Mouse (Mus musculus): ENCODE measurements around the gene Pbld1. TPM values are rescaled to one million over a fixed set of nuclear protein-coding genes. Genes with fewer than 3 reads are reported as not detected.

Pbld1 gene
- total and polyA plus RNA-seq, 2 experiments from 2014 or later = 0.27 TPM; not detected in 1

DNA sequence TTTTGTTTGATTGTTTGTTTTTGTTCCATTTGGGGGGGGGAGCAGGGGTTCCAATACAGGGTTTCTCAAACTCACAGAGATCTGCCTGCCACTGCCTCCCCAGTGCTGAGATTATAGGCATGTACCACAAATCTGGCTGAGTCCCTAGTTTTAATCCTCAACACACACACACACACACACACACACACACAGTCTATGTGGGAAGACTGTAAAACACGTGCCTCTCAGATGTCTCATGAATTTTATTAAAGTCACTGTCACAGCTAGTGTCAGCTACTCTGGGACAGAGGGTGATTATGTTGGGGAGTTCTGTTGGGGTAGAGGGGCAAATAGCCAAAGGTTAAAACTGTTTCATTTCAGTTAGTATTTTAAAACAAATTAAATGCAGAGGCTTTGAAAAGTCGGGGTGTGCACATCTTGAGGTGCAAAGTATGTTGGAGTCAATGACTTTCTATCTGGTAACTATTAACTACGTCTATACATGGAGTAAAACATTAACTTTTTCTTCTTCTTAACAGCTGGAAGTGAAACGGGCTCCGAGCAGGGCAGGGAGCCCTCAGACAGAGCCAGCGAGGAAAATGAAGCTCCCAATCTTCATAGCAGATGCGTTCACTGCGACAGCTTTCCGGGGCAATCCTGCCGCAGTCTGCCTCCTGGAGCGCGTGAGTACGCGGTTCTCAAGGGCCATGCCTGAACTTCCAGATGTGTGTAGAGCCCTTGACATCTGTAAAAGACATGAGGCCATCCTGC, 21.2 kb upstream of the Pbld1 start:
- TF ChIP-seq CTCF (IDR thresholded peaks at IDR 0.05; ENCODE audit: low read depth) = no peak
- DNase-seq = no peak
- Histone ChIP-seq H3K4me1 (ENCODE audit: insufficient read depth) (no peaks in the 10 kb centered on the region), H3K27me3 (ENCODE audit: insufficient read depth, low read length) (no peaks in the 10 kb centered on the region), H3K4me2 (ENCODE audit: low read depth) (no peak overlapping the region), H3K36me3 (ENCODE audit: insufficient read depth) (no peaks in the 10 kb centered on the region), H3K4me3 (ENCODE audit: low read depth, low read length) (no peak overlapping the region), H3K9me3 (ENCODE audit: low read length) (no peaks in the 10 kb centered on the region), H3K9ac (no peak overlapping the region), H3K27ac (ENCODE audit: low read depth, low read length) (no peak overlapping the region)
- no peak for ATAC-seq
- WGBS = 85% methylated on average over 14 of the region's 14 CpGs

DNA sequence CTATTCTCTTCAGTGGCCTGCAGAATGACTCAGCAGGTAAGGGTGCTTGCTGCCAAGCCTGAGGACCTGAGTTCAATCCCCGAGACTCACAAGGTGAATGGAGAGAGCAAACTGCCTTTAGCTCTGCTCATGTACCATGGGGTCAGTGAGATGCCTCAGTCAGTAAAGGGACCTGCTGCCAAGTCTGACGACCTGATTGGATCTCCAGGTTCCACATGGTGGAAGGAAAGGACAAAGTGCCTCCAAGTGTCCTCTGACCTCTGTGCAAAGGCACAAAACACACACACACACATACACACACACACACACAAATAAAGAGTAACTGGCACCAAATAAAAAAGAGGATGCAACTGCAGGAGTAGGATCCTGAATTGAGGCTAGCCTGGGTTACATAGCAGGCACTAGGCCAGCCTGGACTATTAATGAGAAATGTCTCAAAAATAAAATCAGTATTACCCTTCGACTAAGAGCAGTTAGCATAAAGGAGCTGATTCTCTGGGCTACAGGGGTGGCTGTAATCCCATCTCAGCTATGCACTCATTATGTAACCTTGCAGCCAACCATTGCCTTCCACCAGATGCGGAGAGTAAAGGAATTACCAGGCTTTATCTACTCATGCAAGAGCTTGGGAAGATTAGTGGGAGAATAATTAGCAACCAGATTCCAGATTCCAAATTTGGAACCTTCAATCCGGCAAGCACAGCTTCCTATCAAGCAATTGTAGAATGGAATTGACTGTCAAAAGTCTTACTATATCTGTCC, 19.9 kb upstream of the Pbld1 start:
- Histone ChIP-seq H3K27me3 (ENCODE audit: insufficient read depth, low read length) (no peaks in the 10 kb centered on the region), H3K27ac (ENCODE audit: low read depth, low read length) (no peak overlapping the region), H3K36me3 (ENCODE audit: insufficient read depth) (no peaks in the 10 kb centered on the region), H3K4me3 (ENCODE audit: low read depth, low read length) (no peak overlapping the region), H3K4me1 (ENCODE audit: insufficient read depth) (no peaks in the 10 kb centered on the region), H3K9ac (no peak overlapping the region), H3K4me2 (ENCODE audit: low read depth) (no peak overlapping the region), H3K9me3 (ENCODE audit: low read length) (no peaks in the 10 kb centered on the region)
- no peak for DNase-seq
- ATAC-seq = no peak
- 52% methylated on average over 5 of the region's 5 CpGs for WGBS
- TF ChIP-seq CTCF (IDR thresholded peaks at IDR 0.05; ENCODE audit: low read depth) = no peak

DNA sequence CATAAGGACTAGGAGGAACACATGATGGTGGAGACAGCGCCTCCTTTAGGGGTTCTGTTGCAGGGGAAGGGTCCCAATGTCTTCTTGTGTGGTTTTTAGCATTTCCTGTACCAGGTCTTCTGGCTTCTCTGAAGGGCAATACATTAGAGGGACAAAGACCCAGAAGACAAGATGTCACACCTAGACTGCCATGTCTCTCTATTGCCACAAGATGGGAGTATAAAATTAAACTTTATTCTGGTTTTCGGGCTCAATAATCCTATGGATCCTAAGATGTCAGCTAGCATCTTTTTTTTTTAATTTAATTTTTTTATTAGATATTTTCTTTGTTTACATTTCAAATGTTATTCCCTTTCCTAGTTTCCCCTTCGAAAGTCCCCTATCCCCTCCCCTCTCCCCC, 16.8 kb upstream of the Pbld1 start:
- Histone ChIP-seq H3K9me3 (ENCODE audit: low read length) (no peaks in the 10 kb centered on the region), H3K4me3 (ENCODE audit: low read depth, low read length) (no peak overlapping the region), H3K9ac (no peak overlapping the region), H3K27me3 (ENCODE audit: insufficient read depth, low read length) (no peaks in the 10 kb centered on the region), H3K27ac (ENCODE audit: low read depth, low read length) (no peak overlapping the region), H3K4me1 (ENCODE audit: insufficient read depth) (no peaks in the 10 kb centered on the region), H3K4me2 (ENCODE audit: low read depth) (no peak overlapping the region), H3K36me3 (ENCODE audit: insufficient read depth) (no peaks in the 10 kb centered on the region)
- WGBS = 72% methylated on average over 3 of the region's 3 CpGs
- DNase-seq (peak; percentile 25), ATAC-seq (no peak; the same call in 1 of the 2 replicates)
- TF ChIP-seq CTCF (IDR thresholded peaks at IDR 0.05; ENCODE audit: low read depth) = peak; percentile 59

DNA sequence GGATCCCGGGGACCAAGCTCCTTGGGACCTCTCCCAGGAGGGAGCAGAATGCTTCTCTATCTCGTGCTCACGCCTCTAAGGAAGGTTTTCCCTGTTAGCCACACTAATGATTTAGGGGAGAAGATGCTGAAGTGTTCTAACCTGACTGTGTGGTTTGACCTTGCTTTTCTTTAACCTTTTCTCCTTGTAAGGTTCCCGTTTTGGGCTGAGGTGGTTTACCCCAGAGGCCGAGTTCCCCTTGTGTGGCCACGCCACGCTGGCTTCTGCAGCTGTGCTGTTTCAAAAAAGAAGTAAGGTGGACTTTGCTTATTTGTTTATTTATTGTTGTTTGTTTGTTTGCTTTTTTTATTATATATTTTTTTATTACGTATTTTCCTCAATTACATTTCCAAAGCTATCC, 12.2 kb upstream of the Pbld1 start:
- Histone ChIP-seq H3K36me3 (ENCODE audit: insufficient read depth) (no peaks in the 10 kb centered on the region), H3K4me3 (ENCODE audit: low read depth, low read length) (no peak overlapping the region), H3K27me3 (ENCODE audit: insufficient read depth, low read length) (no peaks in the 10 kb centered on the region), H3K9ac (no peak overlapping the region), H3K9me3 (ENCODE audit: low read length) (no peaks in the 10 kb centered on the region), H3K27ac (ENCODE audit: low read depth, low read length) (no peak overlapping the region), H3K4me1 (ENCODE audit: insufficient read depth) (no peaks in the 10 kb centered on the region), H3K4me2 (ENCODE audit: low read depth) (no peak overlapping the region)
- ATAC-seq = no peak
- 90% methylated on average over 8 of the region's 8 CpGs for WGBS
- no peak for DNase-seq
- TF ChIP-seq CTCF (IDR thresholded peaks at IDR 0.05; ENCODE audit: low read depth) = no peak

DNA sequence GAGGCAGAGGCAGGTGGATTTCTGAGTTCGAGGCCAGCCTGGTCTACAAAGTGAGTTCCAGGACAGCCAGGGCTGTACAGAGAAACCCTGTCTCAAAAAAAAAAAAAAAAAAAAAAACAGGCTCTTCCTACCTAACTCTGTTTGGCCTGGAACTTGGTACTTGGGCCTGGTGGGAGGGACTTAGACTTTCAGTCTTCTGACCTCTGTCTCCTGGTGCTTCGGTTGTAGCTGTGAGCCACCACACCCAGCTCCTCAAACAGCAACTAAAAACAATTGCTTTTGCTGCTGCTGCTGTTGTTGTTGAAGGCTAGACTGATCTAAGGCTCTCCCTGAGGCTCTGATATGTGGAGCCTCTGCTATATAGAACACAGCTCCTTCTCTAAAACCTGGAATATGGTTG, 10.9 kb upstream of the Pbld1 start:
- DNase-seq = no peak
- no peak overlapping the region for H3K4me2 ChIP-seq (ENCODE audit: low read depth)
- no peak overlapping the region for H3K9ac ChIP-seq
- 83% methylated on average over 1 of the region's 2 CpGs for WGBS
- ATAC-seq = no peak
- H3K36me3 ChIP-seq (ENCODE audit: insufficient read depth) = no peaks in the 10 kb centered on the region
- H3K27me3 ChIP-seq (ENCODE audit: insufficient read depth, low read length) = no peaks in the 10 kb centered on the region
- no peaks in the 10 kb centered on the region for H3K4me1 ChIP-seq (ENCODE audit: insufficient read depth)
- H3K9me3 ChIP-seq (ENCODE audit: low read length) = no peaks in the 10 kb centered on the region
- H3K4me3 ChIP-seq (ENCODE audit: low read depth, low read length) = no peak overlapping the region
- TF ChIP-seq CTCF (IDR thresholded peaks at IDR 0.05; ENCODE audit: low read depth) = no peak
- no peak overlapping the region for H3K27ac ChIP-seq (ENCODE audit: low read depth, low read length)

DNA sequence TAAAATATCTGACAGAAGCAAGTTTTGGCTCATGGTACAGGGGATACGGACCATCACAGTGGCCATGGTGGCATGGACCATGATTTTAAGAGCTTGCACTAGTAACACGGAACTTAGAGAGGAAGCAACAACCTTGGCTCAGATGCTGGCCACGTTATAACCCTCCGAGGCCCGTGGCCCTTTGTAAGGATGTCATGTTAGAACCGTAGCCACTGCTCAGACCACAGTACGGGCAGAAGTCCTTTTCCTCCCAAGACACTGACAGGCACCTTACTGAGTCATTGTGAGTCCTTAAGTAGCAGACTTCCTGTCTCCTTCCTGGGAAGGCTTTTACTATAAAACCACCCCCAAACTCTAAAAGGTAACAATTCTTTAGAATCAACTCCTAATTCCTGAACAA, 8.7 kb upstream of the Pbld1 start:
- no peak overlapping the region for H3K9ac ChIP-seq
- no peaks in the 10 kb centered on the region for H3K9me3 ChIP-seq (ENCODE audit: low read length)
- H3K27me3 ChIP-seq (ENCODE audit: insufficient read depth, low read length) = no peaks in the 10 kb centered on the region
- DNase-seq (no peak), ATAC-seq (no peak)
- no peak overlapping the region for H3K4me2 ChIP-seq (ENCODE audit: low read depth)
- H3K36me3 ChIP-seq (ENCODE audit: insufficient read depth) = no peaks in the 10 kb centered on the region
- WGBS = 70% methylated on average over 7 of the region's 7 CpGs
- no peaks in the 10 kb centered on the region for H3K4me1 ChIP-seq (ENCODE audit: insufficient read depth)
- H3K4me3 ChIP-seq (ENCODE audit: low read depth, low read length) = no peak overlapping the region
- no peak overlapping the region for H3K27ac ChIP-seq (ENCODE audit: low read depth, low read length)
- no peak for TF ChIP-seq CTCF (IDR thresholded peaks at IDR 0.05; ENCODE audit: low read depth)

DNA sequence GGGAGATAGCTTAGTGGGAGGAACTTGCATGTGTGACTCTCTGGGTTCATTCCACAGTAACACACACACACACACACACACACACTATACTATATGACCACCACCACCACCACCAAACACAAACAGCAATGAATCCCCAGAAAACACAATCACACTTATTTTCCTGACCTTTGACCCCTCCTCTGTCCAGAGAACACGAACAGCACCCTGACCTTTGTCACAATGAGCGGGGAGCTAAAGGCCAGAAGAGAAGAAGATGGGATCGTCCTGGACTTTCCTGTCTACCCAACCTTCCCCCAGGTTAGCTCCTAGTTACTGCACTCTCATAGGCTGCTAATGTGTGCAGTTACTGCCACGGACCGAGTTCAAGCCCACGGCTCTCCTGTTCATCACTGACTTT, 8.0 kb upstream of the Pbld1 start:
- DNase-seq = no peak
- H3K36me3 ChIP-seq (ENCODE audit: insufficient read depth) = no peaks in the 10 kb centered on the region
- no peak for ATAC-seq
- H3K9ac ChIP-seq = no peak overlapping the region
- no peak overlapping the region for H3K4me3 ChIP-seq (ENCODE audit: low read depth, low read length)
- H3K27ac ChIP-seq (ENCODE audit: low read depth, low read length) = no peak overlapping the region
- no peak for TF ChIP-seq CTCF (IDR thresholded peaks at IDR 0.05; ENCODE audit: low read depth)
- no peak overlapping the region for H3K4me2 ChIP-seq (ENCODE audit: low read depth)
- H3K4me1 ChIP-seq (ENCODE audit: insufficient read depth) = no peaks in the 10 kb centered on the region
- WGBS = 87% methylated on average over 6 of the region's 6 CpGs
- no peaks in the 10 kb centered on the region for H3K27me3 ChIP-seq (ENCODE audit: insufficient read depth, low read length)
- H3K9me3 ChIP-seq (ENCODE audit: low read length) = no peaks in the 10 kb centered on the region
